Mouse (Mus musculus) ES-Bruce4 (cell line): ENCODE results near the gene Foxk1.

Experiments used
- CTCF ChIP-seq: IDR thresholded peaks from one replicate; pipeline ENCODE4 v1.8.1; 2011; ENCODE audit warnings: low read depth, low read length
- POLR2A ChIP-seq: IDR thresholded peaks from one replicate; pipeline ENCODE4 v1.8.1; 2011; ENCODE audit warnings: low read length; ENCODE audit not compliant: insufficient read depth

- TF ChIP-seq CTCF (no peak), POLR2A (no peak)
Measured at GRCm38 (mm10) chr5:142435736-142436135, 34.4 kb downstream of the Foxk1 start.
